Mouse (Mus musculus): ENCODE results near the gene Arl6.

- TF ChIP-seq EP300 (IDR thresholded peaks at IDR 0.05; ENCODE audit: low read depth) (no peak), CTCF (IDR thresholded peaks at IDR 0.05; ENCODE audit: low read depth) (no peak)
Measured at GRCm38 (mm10) chr16:59639102-59639691, at the start of gene Arl6.

Measured in heart, postnatal 0 days (tissue).